Mouse (Mus musculus) C3H10T1/2 (cell line): ENCODE data around the gene Ssrp1. TPM values are rescaled to one million over a fixed set of nuclear protein-coding genes. Genes with fewer than 3 reads are reported as not detected.

Experiments
- polyA plus RNA-seq, 2 experiments: library from polyadenylated mRNA; unstranded; fragments of >200 nt; fragmentation: generic; extraction: Trizol; gene quantifications; one replicate each; pipeline ENCODE4 v1.2.1; 2012; ENCODE audit warnings: missing spikeins in 2 of 2

Ssrp1 gene
- 100 to 1,000 TPM; 109 to 113 TPM for polyA plus RNA-seq

DNA sequence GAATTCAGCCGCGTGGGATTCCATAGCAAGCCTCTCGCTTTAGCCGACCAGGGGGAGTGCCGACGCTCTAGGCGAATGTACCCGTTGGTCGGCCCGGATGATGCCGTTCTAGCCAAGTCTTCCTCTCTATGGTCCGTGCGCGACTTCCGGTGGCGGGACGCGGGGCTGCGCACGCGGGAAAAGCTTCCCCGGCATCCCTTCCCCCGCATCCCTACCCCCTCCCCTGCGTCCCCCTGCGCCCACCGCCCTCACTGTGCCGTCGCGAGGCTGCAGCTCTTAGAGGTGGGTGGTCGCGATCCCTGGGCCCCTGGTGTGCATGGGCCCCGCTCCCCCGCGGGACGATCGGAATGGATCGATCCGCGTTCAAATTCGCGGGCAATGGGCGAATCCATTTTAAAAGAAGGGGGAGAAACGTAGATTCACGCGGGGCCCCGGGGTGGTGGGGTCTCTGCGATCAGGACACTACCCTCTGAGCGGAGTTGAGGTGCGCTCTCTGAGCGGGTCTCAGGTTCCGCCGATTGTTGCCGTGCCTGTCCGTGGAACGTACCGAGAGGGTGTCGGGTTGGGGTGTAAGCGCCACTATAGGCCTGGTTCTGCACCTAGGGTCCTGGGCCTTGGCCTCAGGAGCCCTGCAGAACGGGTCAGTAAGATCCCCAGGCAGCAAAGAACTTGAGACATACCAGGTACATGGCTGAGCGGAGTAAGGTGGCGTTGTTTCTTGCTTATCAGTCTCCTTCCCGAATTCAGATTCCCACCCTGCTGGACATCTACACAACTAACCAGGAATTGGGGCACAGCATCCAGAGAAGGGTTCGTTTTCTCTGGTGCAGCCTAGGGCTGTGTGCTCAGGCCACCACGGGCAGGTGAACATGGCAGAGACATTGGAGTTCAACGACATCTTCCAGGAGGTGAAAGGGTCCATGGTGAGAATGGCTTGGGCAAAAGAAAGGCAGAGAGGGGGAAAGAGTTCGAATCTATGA is at the start of gene Ssrp1, which contains the start of gene P2rx3:
Gene Ssrp1, plus strand, starts transcription at position 188 of the 980 bp plus-strand sequence.
Gene P2rx3, minus strand, starts transcription at position 416 of the 980 bp plus-strand sequence.

DNA sequence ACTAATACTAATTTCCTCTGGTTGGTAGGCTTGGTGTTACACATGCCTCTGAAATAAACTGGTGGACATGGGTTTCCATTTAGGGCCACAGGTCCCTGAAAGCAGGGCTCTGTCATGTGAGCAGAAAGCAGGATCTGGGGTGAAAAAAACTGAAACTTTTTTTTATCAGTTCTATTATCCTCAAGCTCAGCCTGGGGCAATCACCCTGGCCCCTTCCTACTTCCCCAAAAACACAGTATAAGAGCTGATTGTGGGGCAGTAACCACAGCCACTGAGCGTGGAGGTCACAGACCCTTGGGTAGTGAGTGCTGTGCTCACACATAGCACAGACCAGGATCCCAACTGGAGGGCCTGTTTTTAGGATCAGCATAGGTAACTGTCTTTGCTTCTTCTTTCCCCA is 49.1 kb upstream of the Ssrp1 start, which contains the start of gene Prg3:
Gene Prg3, plus strand, starts transcription at position 286 of the 400 bp plus-strand sequence.

DNA sequence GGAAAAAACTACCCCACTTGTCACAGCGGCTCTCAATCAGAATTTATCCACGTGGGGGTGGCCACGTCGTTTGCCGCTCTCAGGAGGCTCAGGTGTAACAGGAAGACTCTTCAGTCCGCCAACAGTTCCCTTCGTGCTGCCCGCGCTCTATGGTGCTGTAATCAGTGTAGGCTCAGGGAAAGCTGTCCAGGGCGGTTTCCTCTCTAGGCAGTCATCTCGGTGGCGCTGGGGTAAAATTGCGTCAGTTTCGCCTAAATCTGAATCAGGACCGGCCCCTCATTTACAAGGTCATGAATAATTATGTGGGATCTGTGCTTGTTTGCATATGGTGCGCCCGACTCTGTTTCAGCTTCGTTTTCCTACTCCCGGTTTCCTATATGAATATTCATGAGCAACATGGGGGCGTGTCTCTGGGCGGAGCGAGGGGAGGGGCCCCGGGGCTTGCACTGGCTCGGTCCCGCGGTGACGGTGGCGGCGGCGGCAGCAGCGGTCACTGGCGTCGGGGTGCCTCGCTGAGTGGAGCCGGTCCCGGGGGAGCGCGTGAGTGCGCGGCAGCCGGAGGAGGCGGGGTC is 10.6 kb downstream of the Ssrp1 start, which contains the start of gene Tnks1bp1:
Gene Tnks1bp1, plus strand, starts transcription at position 427 of the 572 bp plus-strand sequence.

Other genes with a start within 250 kb of the Ssrp1 start
- gene Ube2l6, start 238.4 kb upstream of the Ssrp1 start, polyA plus RNA-seq = 10 to 100 TPM; 19.6 to 59.5 TPM
- under 1 TPM; 0.02 TPM for gene Smtnl1, start 214.6 kb upstream of the Ssrp1 start, polyA plus RNA-seq
- 10 to 100 TPM; 24.3 to 35.2 TPM for gene Timm10, start 210.2 kb upstream of the Ssrp1 start, polyA plus RNA-seq
- gene Slc43a1, start 198.4 kb upstream of the Ssrp1 start, polyA plus RNA-seq = under 1 TPM; 0.01 to 0.04 TPM
- 1 to 10 TPM in 1 of 2 experiments, under 1 TPM in 1; 0.43 to 7.1 TPM for gene Rtn4rl2, start 150.5 kb upstream of the Ssrp1 start, polyA plus RNA-seq
- gene Slc43a3, start 100.7 kb upstream of the Ssrp1 start, polyA plus RNA-seq = 10 to 100 TPM in 1 of 2 experiments, 1 to 10 TPM in 1; 6.8 to 22.7 TPM
- under 1 TPM in 1 of 2 experiments, not detected in 1; 0.06 TPM for gene Prg2, start 56.8 kb upstream of the Ssrp1 start, polyA plus RNA-seq
- not detected for gene Prg3, start 49.0 kb upstream of the Ssrp1 start, polyA plus RNA-seq
- under 1 TPM; 0.01 to 0.24 TPM for gene P2rx3, start 228 bp downstream of the Ssrp1 start, polyA plus RNA-seq
- gene Tnks1bp1, start 10.8 kb downstream of the Ssrp1 start, polyA plus RNA-seq = 10 to 100 TPM; 28.7 to 77.9 TPM
- gene Aplnr, start 99.0 kb downstream of the Ssrp1 start, polyA plus RNA-seq = under 1 TPM; 0.01 to 0.12 TPM
- gene Lrrc55, start 160.0 kb downstream of the Ssrp1 start, polyA plus RNA-seq = under 1 TPM in 1 of 2 experiments, not detected in 1; 0.04 TPM